Mouse (Mus musculus) CH12.LX (cell line): ENCODE results near the gene Itih2. TPM values are rescaled to one million over a fixed set of nuclear protein-coding genes. Genes with fewer than 3 reads are reported as not detected.

Source experiments
- DNase-seq: peaks from one replicate; pipeline ENCODE4 v3.0.0-alpha.2; 2013; ENCODE audit errors: extremely low read depth
- H3K27ac ChIP-seq: 2 replicates; pipeline ENCODE4 v1.5.1; 2012; ENCODE audit warnings: low read depth, mild to moderate bottlenecking, control low read depth, moderate library complexity; ENCODE audit not compliant: insufficient read depth
- H3K27me3 ChIP-seq: replicated peaks from 2 replicates; pipeline ENCODE3; 2012; ENCODE audit warnings: inconsistent platforms
- H3K36me3 ChIP-seq, 2 experiments: replicated peaks in 1 of 2; 2 replicates each; pipeline versions ENCODE3 to v1.6.1; 2012; ENCODE audit warnings: inconsistent platforms in 1 of 2, low read length in 1 of 2, mild to moderate bottlenecking in 1 of 2, mixed read lengths in 1 of 2, moderate library complexity in 1 of 2; ENCODE audit not compliant: control insufficient read depth in 1 of 2, insufficient read depth in 1 of 2
- H3K4me1 ChIP-seq, 2 experiments: 2 replicates each; pipeline ENCODE4 v1.6.1; 2012; ENCODE audit warnings: inconsistent platforms in 1 of 2, moderate library complexity in 1 of 2; ENCODE audit not compliant: insufficient read depth in 2 of 2, control insufficient read depth in 1 of 2
- H3K4me2 ChIP-seq: 2 replicates; pipeline ENCODE4 v1.6.1; 2012; ENCODE audit warnings: low read depth, mild to moderate bottlenecking, control low read depth; ENCODE audit not compliant: poor library complexity, insufficient read depth, severe bottlenecking
- H3K4me3 ChIP-seq, 3 experiments: fragments of 150-350 bp in 1 of 3; sonication (generic) in 1 of 3; replicated peaks in 1 of 3; 2 replicates each; pipeline versions ENCODE3 to v1.5.1; 2011 to 2012; ENCODE audit warnings: low read depth in 2 of 3, low read length in 2 of 3, mild to moderate bottlenecking in 2 of 3, moderate library complexity in 2 of 3, control low read depth in 1 of 3, improper control_type of control experiment in 1 of 3, inconsistent platforms in 1 of 3, mixed read lengths in 1 of 3; ENCODE audit not compliant: poor library complexity in 1 of 3
- H3K79me2 ChIP-seq: replicated peaks from 2 replicates; pipeline ENCODE4 v1.6.1; 2012; ENCODE audit warnings: mild to moderate bottlenecking, moderate library complexity; ENCODE audit not compliant: control insufficient read depth, poor library complexity, insufficient read depth, severe bottlenecking; ENCODE audit errors: extremely low read depth
- H3K9ac ChIP-seq: 2 replicates; pipeline ENCODE4 v1.6.1; 2012; ENCODE audit warnings: low read depth, mild to moderate bottlenecking, control low read depth, moderate library complexity; ENCODE audit not compliant: insufficient read depth
- H3K9me3 ChIP-seq: replicated peaks from 2 replicates; pipeline ENCODE3; 2012; ENCODE audit warnings: low read length, inconsistent platforms, mixed read lengths
- CHD2 ChIP-seq: IDR thresholded peaks from 2 replicates; pipeline ENCODE4 v1.6.1; 2011; ENCODE audit warnings: low read length, improper control_type of control experiment
- CTCF ChIP-seq, 2 experiments: IDR thresholded peaks in 1 of 2; conservative IDR thresholded peaks in 1 of 2; 2 replicates each; pipeline ENCODE4 v1.5.1; 2011 to 2012; ENCODE audit warnings: low read depth in 2 of 2, low read length in 2 of 2, improper control_type of control experiment in 1 of 2, inconsistent platforms in 1 of 2, mild to moderate bottlenecking in 1 of 2, moderate library complexity in 1 of 2
- E2F4 ChIP-seq: IDR thresholded peaks from 2 replicates; pipeline ENCODE4 v1.6.1; 2011; ENCODE audit warnings: low read depth, low read length, improper control_type of control experiment; ENCODE audit not compliant: insufficient replicate concordance
- ELF1 ChIP-seq: IDR thresholded peaks from 2 replicates; pipeline ENCODE4 v1.6.1; 2014; ENCODE audit warnings: low read depth, mild to moderate bottlenecking, inconsistent platforms, low read length, improper control_type of control experiment
- EP300 ChIP-seq: IDR thresholded peaks from 2 replicates; pipeline ENCODE4 v1.6.1; 2011; ENCODE audit warnings: low read length, improper control_type of control experiment
- ETS1 ChIP-seq: conservative IDR thresholded peaks from 2 replicates; pipeline ENCODE4 v1.6.1; 2012; ENCODE audit warnings: low read depth, mild to moderate bottlenecking, inconsistent platforms, low read length, improper control_type of control experiment, moderate library complexity
- GABPA ChIP-seq: IDR thresholded peaks from 2 replicates; pipeline ENCODE4 v1.6.1; 2012; ENCODE audit warnings: low read depth, low read length, improper control_type of control experiment, inconsistent platforms; ENCODE audit not compliant: insufficient replicate concordance
- HCFC1 ChIP-seq: IDR thresholded peaks from 2 replicates; pipeline ENCODE4 v1.6.1; 2012; ENCODE audit warnings: low read depth, mild to moderate bottlenecking, inconsistent platforms, low read length, improper control_type of control experiment
- IRF4 ChIP-seq: IDR thresholded peaks from 2 replicates; pipeline ENCODE4 v1.6.1; 2014; ENCODE audit warnings: low read depth, mild to moderate bottlenecking, inconsistent platforms, low read length, improper control_type of control experiment
- JUN ChIP-seq: IDR thresholded peaks from 2 replicates; pipeline ENCODE4 v1.6.1; 2011; ENCODE audit warnings: low read depth, mild to moderate bottlenecking, low read length, improper control_type of control experiment, moderate library complexity; ENCODE audit not compliant: insufficient read depth
- JUND ChIP-seq: conservative IDR thresholded peaks from 2 replicates; pipeline ENCODE4 v1.6.1; 2011; ENCODE audit warnings: low read depth, low read length, improper control_type of control experiment
- KAT2A ChIP-seq: IDR thresholded peaks from 2 replicates; pipeline ENCODE4 v1.6.1; 2012; ENCODE audit warnings: low read length, improper control_type of control experiment, inconsistent platforms; ENCODE audit not compliant: insufficient replicate concordance
- MAFK ChIP-seq: IDR thresholded peaks from 2 replicates; pipeline ENCODE4 v1.6.1; 2011; ENCODE audit warnings: low read length, improper control_type of control experiment; ENCODE audit not compliant: insufficient replicate concordance
- MAX ChIP-seq: IDR thresholded peaks from 2 replicates; pipeline ENCODE4 v1.6.1; 2011; ENCODE audit warnings: low read length, improper control_type of control experiment
- MEF2A ChIP-seq: IDR thresholded peaks from 2 replicates; pipeline ENCODE4 v1.6.1; 2014; ENCODE audit warnings: low read depth, mild to moderate bottlenecking, inconsistent platforms, low read length, improper control_type of control experiment, borderline replicate concordance
- MXI1 ChIP-seq: IDR thresholded peaks from 2 replicates; pipeline ENCODE4 v1.6.1; 2011; ENCODE audit warnings: mild to moderate bottlenecking, low read depth, low read length, improper control_type of control experiment
- MYC ChIP-seq: IDR thresholded peaks from 2 replicates; pipeline ENCODE4 v1.6.1; 2011; ENCODE audit warnings: low read depth, mild to moderate bottlenecking, improper control_type of control experiment, low read length
- NELFE ChIP-seq: IDR thresholded peaks from 2 replicates; pipeline ENCODE4 v1.6.1; 2011; ENCODE audit warnings: low read depth, low read length, improper control_type of control experiment
- NRF1 ChIP-seq: IDR thresholded peaks from 2 replicates; pipeline ENCODE4 v1.6.1; 2014; ENCODE audit warnings: low read depth, mild to moderate bottlenecking, inconsistent platforms, low read length, improper control_type of control experiment, moderate library complexity
- PAX5 ChIP-seq: IDR thresholded peaks from 2 replicates; pipeline ENCODE4 v1.6.1; 2012; ENCODE audit warnings: low read length, inconsistent platforms, mixed read lengths
- POLR2A ChIP-seq: IDR thresholded peaks from 2 replicates; pipeline ENCODE4 v1.6.1; 2011; ENCODE audit warnings: low read depth, mild to moderate bottlenecking, improper control_type of control experiment, low read length
- POLR2AphosphoS2 ChIP-seq: IDR thresholded peaks from 2 replicates; pipeline ENCODE4 v1.6.1; 2011; ENCODE audit warnings: low read depth, low read length, improper control_type of control experiment
- RAD21 ChIP-seq: IDR thresholded peaks from 2 replicates; pipeline ENCODE4 v1.6.1; 2011; ENCODE audit warnings: low read depth, mild to moderate bottlenecking, low read length, improper control_type of control experiment, moderate library complexity
- SIN3A ChIP-seq: IDR thresholded peaks from 2 replicates; pipeline ENCODE4 v1.6.1; 2012; ENCODE audit warnings: low read length, improper control_type of control experiment, inconsistent platforms
- TBP ChIP-seq: conservative IDR thresholded peaks from 2 replicates; pipeline ENCODE4 v1.6.1; 2011; ENCODE audit warnings: low read depth, low read length, improper control_type of control experiment
- TCF12 ChIP-seq: IDR thresholded peaks from 2 replicates; pipeline ENCODE4 v1.6.1; 2014; ENCODE audit warnings: low read depth, mild to moderate bottlenecking, inconsistent platforms, low read length, improper control_type of control experiment
- UBTF ChIP-seq: IDR thresholded peaks from 2 replicates; pipeline ENCODE4 v1.6.1; 2012; ENCODE audit warnings: low read depth, mild to moderate bottlenecking, inconsistent platforms, low read length, improper control_type of control experiment, moderate library complexity
- USF1 ChIP-seq: IDR thresholded peaks from 2 replicates; pipeline ENCODE4 v1.6.1; 2014; ENCODE audit warnings: low read depth, mild to moderate bottlenecking, inconsistent platforms, low read length, improper control_type of control experiment
- ZC3H11A ChIP-seq: IDR thresholded peaks from 2 replicates; pipeline ENCODE4 v1.6.1; 2012; ENCODE audit warnings: low read depth, mild to moderate bottlenecking, inconsistent platforms, low read length, improper control_type of control experiment
- ZKSCAN1 ChIP-seq: IDR thresholded peaks from 2 replicates; pipeline ENCODE4 v1.6.1; 2012; ENCODE audit warnings: low read depth, inconsistent platforms, low read length, improper control_type of control experiment, borderline replicate concordance
- ZMIZ1 ChIP-seq: IDR thresholded peaks from 2 replicates; pipeline ENCODE4 v1.6.1; 2012; ENCODE audit warnings: low read depth, mild to moderate bottlenecking, inconsistent platforms, low read length, improper control_type of control experiment
- dilution Hi-C: fragments of 300-500 bp; cut with MboI; formaldehyde crosslinking; loops from 2 replicates; pipeline ENCODE4 v1.14.3; 2020; ENCODE audit warnings: low sequenced_read_pairs; ENCODE audit not compliant: extremely low pct_unique_long_range_greater_than_20kb, extremely low pct_ligation_motif_present
- in situ Hi-C: fragments of 300-500 bp; cut with MboI; formaldehyde crosslinking; loops from 3 replicates; pipeline ENCODE4 v1.14.3; 2019; ENCODE audit warnings: low sequenced_read_pairs, low pct_ligation_motif_present, low pct_unique_long_range_greater_than_20kb, mixed read lengths
- polyA plus RNA-seq: library from polyadenylated mRNA; unstranded; fragments of >175 nt; gene quantifications from 2 replicates; pipeline ENCODE4 v1.2.1, GENCODE M21; 2012; ENCODE audit warnings: low read depth; ENCODE audit not compliant: insufficient read length
- total RNA-seq, 2 experiments: library from RNA; depleted of rRNA; stranded (reverse); fragments of 300-350 nt in 1 of 2; fragments of >200 nt in 1 of 2; gene quantifications; 2 replicates each; pipeline ENCODE4 v1.2.3; 2012 to 2014

Gene Itih2
- total and polyA plus RNA-seq, 3 experiments, result not detected

DNA sequence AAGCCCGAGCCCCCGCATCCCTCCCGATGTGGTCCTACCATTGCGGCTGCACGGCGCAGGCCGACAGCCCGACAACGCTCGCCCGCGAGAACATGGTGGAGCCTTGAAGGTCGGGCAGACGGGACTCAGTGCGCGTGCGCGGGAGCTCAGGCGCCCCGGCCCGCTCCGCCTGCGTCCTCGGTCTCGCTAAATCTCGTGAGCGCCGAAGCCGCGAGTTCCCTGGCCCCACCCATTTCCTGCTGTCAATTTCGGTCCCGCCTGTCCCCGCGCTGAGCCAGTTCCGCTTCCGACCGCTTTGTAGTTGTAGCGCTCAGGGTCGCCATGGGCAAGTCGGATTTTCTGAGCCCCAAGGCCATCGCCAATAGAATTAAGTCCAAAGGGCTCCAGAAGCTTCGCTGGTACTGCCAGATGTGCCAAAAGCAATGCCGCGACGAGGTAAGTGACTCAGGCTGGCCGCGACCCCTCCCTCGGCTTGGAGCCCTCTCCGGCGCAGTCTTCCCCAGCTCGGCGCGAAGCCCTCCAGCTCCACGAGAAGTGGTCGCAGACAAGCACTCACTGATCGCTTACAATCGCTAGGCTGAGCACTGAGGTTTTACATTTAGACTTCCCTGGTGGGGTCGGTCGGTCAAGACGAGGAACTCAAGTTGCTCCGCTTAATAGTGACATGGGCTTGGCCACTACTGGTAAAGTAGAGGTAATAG, 50.7 kb downstream of the Itih2 start, which contains the start of the genes Atp5c1 and Kin:
Gene Atp5c1 (minus strand): TSS at position 201 of the 701 bp plus-strand sequence.
Gene Kin (plus strand): TSS at position 284 of the 701 bp plus-strand sequence.
- dilution Hi-C loops (no loop called here), in situ Hi-C loops (no loop called here)
- H3K27ac ChIP-seq, result peak within 1 kb of the TSS; percentile 72
- no peaks in the 10 kb centered on the region for H3K9me3 ChIP-seq
- peak; percentile 96 for DNase-seq
- peaks cover 88% of the 10 kb centered on the region for H3K79me2 ChIP-seq
- no peaks in the 10 kb centered on the region for H3K27me3 ChIP-seq
- H3K4me3 ChIP-seq, result peak within 1 kb of the TSS; percentile 92 to 98 (median 97)
- TF ChIP-seq POLR2A (peak; percentile 96), IRF4 (no peak), POLR2AphosphoS2 (peak; percentile 71; the same call in 1 of the 2 replicates), ELF1 (peak; percentile 88), JUN (no peak), ZKSCAN1 (no peak), UBTF (no peak), ZMIZ1 (peak; percentile 80; the same call in 1 of the 2 replicates), NRF1 (peak; percentile 100), MAX (no peak), HCFC1 (peak; percentile 80), MYC (0 out of 2 replicates have a peak, but pooled peaks have one; percentile 27), USF1 (no peak), KAT2A (peak; percentile 47; the same call in 1 of the 2 replicates), ZC3H11A (no peak), TCF12 (peak; percentile 85), MEF2A (peak; percentile 11; the same call in 1 of the 2 replicates), MXI1 (peak; percentile 59; the same call in 1 of the 2 replicates), RAD21 (no peak), GABPA (no peak), CTCF (conservative IDR thresholded peaks at IDR 0.05 in 1 of 2, IDR thresholded peaks at IDR 0.05 in 1 of 2; ENCODE audit: low read depth in 2 of 2, low read length in 2 of 2) (no peak), E2F4 (peak; percentile 53; the same call in 1 of the 2 replicates), CHD2 (peak; percentile 97), ETS1 (no peak), NELFE (peak; percentile 92), EP300 (no peak), JUND (no peak), TBP (peak; percentile 54; the same call in 1 of the 2 replicates), PAX5 (no peak), SIN3A (peak; percentile 77; the same call in 1 of the 2 replicates), MAFK (no peak)
- peak within 1 kb of the TSS; percentile 86 for H3K4me2 ChIP-seq
- peaks cover 20 to 45% of the 10 kb centered on the region in 2 experiments for H3K36me3 ChIP-seq
- H3K9ac ChIP-seq, result peak within 1 kb of the TSS; percentile 95
- H3K4me1 ChIP-seq, result peaks cover 24 to 43% of the 10 kb centered on the region in 2 experiments
